Mouse (Mus musculus) spleen, postnatal 4 days (tissue): ENCODE results near the gene Slc4a1.

Experiments used
- DNase-seq, 2 experiments: peaks; one replicate each; pipeline ENCODE4 v3.0.0; 2022; ENCODE audit warnings: low spot score in 2 of 2

The Slc4a1 gene

DNA sequence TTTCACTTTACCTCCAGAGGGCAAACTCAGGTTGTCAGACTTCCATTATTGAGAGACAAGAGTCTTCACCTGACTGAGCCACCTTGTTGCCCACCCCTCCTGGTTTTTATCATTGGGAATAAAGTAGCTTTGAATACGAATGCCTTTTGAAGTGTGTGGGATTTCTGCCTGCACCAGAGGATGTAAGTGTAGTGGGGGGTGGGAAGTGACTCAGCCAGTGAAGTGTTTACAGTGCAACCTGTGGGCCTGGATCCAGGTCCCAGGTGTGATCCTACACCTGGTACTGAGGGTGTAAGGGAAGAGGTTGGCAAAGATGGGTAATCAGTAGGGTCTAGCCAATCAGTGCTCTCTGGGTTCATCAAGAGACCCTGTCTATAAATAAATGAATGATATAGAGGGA, 42.5 kb downstream of the Slc4a1 start:
- no peak for DNase-seq

DNA sequence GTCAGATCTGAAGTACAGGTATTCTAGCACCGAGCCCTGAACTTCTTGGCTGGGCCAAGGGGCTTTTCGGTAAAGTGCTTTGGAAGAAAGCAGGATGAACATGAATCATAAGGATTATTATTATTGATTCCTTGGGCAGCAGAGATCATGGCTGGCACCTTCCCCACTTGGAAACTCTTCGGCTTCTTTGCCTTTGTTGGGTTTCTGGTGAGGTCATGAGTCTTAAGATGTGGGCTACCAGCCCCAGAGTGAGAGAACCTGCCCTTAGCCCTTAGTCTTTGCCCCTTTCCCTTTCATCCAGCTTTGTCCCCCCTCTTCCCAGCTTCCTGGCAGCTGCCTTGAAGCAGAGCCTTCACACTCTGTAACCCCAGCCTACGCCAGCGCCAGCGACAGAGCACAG, 44.1 kb downstream of the Slc4a1 start:
- no peak for DNase-seq

DNA sequence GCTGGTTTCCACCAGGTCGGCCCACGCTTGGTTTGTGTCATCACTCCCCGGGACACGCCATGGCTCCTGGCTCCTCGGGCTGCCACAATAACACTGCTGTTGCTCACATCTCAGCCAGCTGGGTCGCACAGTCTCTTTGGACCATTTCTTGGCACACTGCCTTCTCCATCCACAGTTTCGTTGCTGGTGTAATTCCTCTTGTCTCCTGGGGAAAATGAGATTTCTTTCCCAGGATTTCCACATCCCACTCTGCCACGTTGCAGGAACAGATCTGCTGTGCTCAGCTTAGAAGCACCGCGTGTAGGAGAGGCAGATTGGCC, 45.4 kb downstream of the Slc4a1 start:
- peak in 1 of 2 experiments; percentile 73 for DNase-seq

DNA sequence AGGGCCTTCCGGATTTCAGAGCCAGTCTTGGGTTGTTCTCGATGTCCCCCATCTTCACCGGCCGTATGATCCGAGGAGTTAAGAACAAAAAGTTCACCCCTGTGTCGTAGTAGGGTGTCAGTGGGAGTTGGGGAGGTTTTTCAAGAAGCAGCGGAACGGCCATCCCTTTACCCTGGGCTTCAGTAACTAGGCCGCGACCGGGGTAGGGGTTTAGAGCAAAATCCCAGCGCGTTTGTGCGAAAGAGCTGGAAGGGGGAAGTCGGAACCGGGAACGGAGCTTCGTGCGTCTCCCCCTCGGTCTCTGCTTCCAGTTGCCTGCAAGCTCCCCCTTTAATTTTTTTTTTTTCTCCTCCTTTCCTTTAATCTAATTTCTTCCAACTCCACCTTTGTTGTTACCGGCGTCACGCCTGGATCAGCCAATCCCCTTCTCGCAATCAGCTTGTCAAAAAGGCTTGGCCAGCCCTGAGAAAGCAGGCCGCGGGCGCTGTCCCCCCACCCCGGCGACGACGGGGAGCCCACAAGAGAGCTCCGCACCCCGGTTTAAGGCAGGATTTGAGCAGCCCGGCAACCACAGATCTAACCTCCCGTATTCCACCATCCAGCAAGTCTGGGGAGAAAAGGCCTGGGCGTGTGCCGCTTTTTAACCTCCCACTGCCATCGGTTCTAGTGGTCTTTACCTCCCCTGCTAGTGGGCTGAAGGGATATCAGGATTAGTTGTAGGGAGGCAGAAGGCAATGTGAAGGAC, 45.9 kb downstream of the Slc4a1 start:
- DNase-seq, result peak; percentile 80 to 87

DNA sequence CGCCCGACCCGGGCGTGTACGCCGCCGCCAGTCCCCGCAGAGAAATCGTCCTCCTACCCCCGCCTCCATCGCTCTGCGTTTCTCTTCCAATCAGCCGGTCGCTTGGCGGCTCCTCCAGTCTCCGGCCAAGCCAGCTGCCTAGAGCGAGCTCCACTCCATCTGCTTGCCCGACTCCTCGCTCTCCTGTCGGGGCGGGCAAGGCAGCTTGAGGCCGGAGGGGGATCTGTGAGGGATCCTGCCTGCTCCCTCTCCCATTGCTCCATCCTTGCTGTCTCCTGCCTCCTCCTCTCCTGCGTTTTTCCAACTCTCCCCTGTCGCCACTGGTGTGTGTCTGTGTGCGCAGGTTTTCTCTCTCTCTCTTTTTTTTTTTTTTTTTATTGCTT, 46.6 kb downstream of the Slc4a1 start, which contains the start of gene Ubtf:
Gene Ubtf (minus strand): TSS at position 333 of the 383 bp plus-strand sequence.
- peak; percentile 84 to 91 for DNase-seq

DNA sequence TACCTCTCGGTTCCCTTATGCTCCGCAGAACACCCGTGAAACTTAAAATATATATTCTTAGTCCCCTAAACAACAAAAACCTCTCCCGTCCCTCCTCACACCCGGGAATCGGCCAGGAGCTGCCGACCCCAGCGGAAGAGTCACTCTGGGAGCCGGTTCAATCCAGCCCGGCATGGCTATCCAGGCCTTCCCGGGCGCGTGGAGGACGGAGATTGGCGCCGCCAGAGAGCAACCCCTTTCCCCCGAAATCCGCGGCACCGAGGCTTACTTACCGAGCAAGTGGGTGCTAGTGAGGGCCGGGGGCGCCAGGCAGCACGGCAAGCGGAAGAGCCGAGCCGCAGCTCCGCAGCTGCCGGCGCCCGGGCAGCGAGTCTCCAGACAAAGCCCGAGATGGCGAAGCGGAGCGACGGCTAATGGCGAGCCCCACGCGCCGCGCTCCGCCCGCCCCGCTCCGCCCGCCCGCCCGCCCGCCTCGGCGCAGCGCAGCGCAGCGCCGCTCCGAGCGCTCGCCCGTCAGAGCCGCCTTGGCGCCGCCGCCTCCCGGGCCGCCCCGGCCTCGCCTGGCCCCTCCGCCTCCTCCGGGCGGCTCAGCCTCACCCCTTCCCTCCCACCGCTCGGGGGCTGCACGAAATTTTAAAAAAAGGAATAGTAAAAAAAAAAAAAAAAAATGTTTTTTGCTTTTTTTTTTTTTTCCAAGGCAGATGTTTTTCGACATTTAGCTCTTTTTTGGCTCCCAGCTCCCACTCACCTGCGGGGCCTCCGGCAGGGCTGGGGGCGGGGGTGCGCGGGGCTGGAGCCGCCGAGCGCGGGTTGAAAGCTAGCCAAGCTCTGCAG, 47.2 kb downstream of the Slc4a1 start:
- DNase-seq, result peak; percentile 68 to 89

DNA sequence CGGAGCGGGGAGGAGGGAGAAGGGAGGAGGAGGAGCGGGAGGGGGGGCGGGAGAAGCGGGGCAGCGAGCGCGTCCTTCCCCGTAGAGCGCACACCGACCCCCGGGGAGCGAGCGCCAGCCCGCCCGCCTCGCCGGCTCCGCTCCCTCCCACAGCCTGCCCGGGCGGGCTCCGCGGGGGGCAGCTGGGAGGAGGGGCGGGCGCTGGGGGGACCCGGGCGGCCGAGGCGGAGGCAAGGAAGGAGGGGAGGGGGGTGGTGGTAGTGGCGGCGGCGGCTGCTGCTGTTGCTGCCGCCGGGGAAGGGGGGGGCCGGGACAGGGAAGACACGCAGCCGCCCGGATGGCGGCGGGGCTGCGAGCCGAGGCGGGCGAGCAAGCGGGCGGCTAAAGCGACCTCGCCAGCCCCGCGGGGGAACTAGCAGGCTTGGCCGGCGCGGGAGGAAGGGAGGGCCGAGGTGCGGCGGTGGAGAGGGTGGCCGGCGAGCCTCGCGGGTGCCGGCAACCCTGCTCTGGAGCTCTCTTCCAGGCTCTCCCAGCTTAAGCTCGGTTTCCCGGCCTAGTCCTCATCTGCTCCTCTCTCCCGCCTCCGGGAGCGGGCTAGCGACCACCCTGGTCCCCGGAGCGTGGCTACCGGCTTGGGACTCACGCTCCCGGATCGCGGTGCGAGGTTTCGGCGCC, 48.0 kb downstream of the Slc4a1 start:
- DNase-seq, result peak; percentile 72 to 89

DNA sequence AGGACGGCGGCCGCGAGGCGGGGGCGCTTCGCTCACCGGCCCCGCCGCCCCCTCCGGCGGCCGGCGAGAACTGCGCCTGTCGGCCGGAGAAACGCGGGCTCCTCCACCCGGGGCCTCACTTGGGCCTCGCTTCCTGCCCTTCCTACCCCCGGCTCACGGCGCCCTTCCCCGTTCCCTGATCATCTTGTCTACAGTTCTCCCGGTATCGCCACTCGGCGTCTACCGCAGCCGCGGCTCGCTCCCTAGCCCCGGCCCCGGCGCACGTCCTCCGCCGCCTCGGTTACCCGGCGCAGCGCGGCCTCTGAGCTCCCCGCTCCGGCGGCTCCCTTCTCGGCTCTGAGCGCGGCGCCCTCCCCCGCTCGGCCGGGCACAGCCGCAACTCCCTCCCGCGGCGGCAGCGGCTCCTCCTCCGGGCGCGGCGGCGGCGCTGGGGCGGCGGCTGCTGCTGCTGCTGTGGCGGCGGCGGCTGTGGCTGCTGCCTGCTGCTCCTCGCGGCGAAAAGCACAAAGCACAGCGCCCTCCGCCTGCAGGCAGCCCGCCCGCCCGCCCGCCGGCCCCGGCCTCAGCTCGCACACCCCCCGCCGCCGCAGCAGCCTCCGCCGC, 48.6 kb downstream of the Slc4a1 start:
- peak; percentile 76 to 90 for DNase-seq

DNA sequence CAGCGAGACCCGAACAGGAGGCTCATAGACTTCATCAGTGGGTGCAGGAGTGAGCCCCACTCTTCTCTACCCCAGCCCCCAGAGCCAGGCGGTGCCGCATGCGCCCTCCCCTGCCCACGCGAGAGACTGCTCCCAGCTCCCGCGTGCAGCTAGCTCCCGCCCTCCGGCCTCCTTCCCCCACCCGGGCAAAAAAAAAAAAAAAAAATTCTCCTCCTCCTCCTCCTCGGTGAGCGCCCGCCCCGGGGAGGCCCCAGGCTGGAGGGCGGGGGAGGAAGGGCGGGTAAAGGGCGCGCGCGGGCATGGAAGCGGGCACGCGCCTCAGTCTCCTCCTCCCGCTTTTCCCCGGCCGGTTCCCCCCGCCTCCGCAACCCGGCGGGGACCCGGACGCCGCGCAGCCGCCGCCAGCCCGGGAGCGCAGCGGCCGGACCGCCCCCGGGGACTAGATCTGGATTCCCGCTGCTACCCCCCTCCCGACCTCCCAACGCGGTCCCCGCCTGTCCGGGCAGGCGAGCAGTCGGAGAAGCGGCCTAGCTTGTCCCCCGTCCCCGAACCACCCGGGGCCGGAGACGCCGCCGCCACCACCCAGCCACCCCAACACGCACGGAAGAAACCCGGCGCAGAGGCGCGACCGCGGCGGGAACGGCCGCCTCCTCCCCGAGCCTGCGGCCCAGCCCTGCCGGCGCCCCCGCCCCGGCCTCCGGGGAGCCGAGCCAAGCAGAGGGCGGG, 49.3 kb downstream of the Slc4a1 start:
- DNase-seq, result peak; percentile 93 to 97

DNA sequence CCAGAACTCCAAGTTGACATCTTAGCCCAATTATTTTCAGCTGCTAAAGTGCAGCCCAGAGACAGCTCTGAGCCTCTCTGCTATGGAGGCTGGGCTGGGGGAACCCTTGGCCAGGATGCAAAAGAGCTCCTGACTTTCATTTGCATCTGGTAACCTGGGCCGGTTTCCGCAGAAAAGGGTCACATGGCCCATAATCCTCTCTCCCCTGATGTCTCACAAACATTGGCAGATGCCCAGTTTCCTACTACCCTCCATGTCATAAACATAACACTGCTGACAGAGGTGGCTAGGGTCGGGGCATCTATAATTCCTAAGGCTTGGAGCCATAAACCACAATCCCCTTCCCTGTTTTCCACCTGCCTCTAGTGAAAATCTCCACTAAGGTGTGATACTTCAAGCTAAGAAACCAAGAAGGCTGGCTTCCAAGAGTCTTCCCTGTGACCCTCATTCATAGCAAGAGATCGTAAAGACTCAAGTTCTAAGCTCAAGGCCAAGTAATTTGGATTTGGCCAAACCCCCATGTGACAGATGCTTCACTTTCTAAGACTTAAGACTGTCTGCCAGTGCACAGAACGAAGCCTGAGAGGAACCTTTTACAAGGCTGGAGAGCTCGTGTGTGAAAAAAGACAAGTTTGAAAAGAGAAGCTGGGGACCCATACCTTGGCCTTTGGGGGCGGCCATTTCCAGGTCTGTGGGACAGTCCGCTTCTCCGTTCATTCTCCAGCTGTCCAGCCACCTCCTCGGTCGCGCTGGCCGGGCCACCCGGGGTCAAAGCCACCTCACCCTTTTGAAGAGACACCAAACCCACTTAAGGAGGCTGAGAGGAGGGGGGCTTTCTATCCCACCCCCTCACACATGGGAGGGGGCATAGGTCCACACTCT, 50.1 kb downstream of the Slc4a1 start:
- DNase-seq, result peak in 1 of 2 experiments; percentile 67

DNA sequence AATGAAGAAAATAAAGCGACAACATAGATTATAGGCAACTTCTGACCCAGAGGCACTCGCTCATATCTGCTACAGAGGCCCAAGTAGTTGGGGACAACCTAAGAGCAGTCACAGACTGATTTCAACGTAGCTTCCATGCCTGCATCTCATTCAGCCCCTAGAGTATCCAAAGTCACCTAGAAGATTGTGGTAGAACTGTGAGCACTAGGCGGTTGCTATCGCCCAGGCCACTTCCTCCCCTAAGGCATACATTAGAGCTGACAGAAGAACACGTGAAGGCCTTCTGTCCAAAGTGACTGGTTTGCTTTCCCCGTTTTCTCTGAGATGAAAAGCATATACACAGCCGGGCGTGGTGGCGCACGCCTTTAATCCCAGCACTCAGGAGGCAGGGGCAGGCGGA, 51.7 kb downstream of the Slc4a1 start:
- DNase-seq, result peak in 1 of 2 experiments; percentile 58

DNA sequence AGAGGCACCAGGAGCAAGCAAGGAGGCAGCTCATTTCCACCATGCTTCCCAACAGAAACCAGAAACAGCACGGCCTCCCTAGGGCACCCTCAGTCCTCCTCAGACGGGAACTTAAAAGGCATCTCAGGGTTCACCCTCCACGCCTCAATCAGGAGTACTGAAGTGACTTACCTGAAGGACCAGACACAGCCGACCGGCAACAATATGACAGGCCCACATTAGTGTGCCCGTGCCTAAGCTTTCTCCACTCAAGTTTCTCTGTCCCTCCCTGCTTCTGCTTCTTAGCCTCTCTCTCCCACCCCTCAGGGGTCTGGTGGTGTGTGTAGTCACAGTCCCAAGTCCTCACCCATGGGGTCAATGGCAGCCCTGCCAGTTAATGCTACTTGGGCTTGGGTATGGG, 53.4 kb downstream of the Slc4a1 start:
- DNase-seq, result peak; percentile 11 to 60

DNA sequence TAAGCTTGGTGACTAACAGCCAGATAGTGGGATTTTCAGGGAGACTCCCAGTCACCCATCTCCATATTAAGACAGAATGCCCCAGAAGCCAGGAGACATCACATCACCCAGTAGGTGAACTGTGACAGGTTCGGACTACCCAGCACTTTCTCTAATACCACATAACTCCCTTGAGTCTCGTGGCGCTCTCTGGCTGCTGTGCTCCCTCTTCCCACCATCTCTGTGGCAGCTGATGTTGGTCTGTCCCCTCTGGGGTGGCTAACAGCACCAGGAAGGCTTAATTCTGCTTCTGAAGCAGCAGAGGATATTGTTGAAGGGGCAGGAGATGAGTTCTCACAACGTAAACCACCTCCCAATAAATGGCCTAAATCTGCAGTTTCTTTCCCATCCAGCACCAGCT, 54.0 kb downstream of the Slc4a1 start:
- peak in 1 of 2 experiments; percentile 54 for DNase-seq

DNA sequence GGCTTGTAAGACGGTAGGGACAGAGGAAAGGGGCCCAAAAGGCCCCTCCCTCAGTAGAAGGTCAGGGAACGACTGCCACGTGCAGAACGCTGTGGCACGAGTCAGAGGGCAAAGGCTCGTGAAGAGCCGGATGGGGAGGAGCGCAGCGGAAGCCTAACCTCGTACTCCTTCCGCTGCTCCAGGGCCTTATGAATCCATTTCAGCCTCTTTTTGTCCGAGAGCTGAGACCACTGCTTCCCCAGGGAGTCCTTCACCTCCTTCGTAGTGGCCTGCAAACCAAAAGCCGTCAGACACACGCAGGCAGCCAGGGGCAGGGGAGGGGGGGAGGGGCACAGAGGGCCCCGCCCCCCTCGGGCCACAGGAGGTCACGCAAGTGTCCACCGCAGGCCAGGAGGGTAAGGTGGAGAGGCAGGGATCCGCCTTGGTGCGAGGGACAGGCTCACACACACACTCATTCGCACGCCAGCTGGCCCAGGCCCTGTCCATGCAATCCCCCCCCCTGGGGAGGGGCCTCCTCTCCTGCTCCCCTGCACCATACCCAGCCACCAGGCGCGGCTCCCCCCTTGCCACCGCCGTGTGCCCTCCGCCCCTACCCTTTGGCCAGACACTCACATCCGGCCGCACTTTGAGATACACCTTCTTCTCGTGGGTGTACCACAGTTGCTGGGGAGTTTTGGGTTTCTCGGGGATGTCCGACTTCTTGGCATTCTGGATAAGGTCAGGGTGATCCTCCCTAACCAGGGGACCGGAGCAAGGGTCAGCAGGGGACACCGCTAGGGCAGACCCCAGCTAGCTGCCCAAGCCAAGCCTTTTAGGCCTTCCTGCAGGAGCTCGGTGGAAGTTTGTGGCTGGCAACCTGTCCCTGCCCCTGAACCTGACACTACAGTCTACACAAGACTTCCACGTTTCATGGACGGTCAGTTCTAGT, 55.0 kb downstream of the Slc4a1 start:
- DNase-seq, result peak in 1 of 2 experiments; percentile 15

DNA sequence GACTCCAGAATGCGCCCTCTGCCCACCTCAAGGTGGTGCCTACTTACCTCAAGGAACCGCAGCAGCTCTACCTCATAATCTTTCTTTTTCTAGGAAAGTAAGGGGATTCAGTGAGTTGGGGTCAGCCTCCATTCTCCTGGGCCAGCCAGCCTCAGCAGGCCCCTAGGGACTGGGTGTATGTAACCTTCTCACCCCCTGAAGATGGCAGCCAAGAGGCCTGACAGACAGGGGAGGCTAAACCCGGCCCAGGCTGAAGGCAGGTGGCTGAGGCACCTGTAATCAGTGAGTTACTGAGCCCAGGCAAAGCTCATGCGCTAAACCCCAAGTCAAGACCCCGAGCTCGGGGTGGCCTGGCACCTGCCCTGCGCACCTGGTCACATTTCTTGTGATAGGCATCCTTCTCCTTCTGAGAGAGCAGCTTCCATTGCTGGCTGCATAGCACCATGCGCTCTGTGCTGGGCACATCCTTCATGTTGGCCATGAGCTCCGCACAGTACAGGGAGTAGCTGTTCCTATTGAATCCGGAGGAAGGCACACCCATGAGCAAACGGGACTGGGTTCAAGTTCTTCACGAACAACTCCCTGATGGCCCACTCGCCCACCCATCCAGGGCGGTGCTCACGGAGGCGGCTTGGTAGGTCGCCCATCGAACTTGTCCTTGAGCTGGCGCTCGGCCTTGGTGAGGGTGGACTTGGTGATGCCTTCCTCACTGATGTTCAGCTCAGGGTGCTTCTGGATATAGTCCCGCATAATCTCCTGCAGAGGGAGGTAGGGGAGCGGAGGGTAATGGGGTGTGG, 56.0 kb downstream of the Slc4a1 start:
- DNase-seq, result peak in 1 of 2 experiments; percentile 20

DNA sequence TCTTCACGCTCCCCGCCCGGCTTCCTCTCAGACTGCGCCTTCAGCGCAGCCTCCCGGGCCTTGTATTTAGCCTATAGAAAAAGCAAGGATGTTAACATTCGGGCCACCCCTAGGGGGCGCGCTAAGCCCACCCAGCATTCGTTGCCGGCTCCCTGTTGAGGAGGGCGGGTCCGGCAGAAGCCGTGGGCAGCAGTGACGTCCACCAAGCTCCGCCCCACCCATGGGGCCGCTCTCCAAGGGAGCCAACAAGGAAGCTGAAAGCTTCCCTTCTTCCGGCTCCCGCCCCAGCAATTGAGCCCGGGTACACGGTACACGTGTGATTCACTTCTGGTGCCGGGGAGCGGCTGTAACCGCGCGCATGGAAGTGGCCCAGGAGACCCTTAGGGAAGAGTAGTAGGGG, 57.0 kb downstream of the Slc4a1 start:
- DNase-seq, result peak; percentile 99

DNA sequence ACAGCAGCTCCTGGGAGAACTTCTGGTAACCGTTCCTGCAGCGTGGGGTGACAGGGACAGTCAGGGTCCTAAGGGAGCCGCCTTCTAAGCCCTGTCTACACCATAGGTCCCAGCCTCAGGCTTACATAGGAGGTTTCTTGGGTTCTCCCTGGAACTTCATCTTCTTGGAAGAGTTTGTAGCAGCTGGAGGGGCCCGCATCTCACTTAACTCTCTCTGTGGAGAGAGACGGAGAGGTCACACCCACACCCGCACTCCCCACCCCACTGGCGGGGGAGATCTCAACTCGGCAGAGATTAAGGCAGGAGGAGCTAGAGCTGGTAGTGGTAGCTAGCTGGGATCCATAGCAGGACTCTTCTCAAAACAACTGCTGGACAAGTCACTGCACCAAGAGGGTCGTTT, 57.9 kb downstream of the Slc4a1 start:
- peak in 1 of 2 experiments; percentile 14 for DNase-seq

DNA sequence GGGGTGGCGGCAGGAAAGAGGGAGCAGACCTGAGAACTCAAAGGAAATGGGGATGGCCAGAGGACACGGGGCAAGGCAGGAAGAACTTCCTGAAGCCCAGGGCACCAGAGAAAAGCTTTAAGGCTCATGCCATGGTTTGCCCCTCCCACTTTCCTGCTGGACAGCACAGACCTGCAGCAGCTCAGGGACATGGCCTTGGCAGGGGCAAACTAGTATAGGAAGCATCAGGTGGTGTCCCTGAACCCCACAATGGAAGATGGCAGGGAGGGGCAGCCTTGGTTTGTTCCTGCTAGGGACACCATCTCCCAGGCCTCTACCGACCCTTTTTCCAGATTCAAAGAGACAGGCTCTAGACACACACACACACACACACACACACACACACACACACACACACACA, 60.6 kb downstream of the Slc4a1 start:
- peak in 1 of 2 experiments; percentile 15 for DNase-seq
